Mouse (Mus musculus) embryonic facial prominence, embryonic 13.5 days (tissue): ENCODE measurements around the gene Lhfpl3. TPM values are rescaled to one million over a fixed set of nuclear protein-coding genes. Genes with fewer than 3 reads are reported as not detected.

Source experiments
- ATAC-seq: fragments of 200-750 bp; cut with Nextera tagmentation; 2 replicates; pipeline ENCODE4 v1.8.0; 2017; ENCODE audit warnings: low read depth; ENCODE audit not compliant: insufficient number of reproducible peaks, insufficient read depth, low FRiP score, low TSS enrichment
- H3K27ac ChIP-seq: fragments of 300-500 bp; sonication (generic); 2 replicates; pipeline ENCODE4 v1.5.1; 2015; ENCODE audit warnings: moderate library complexity, mild to moderate bottlenecking, inconsistent platforms
- H3K27me3 ChIP-seq: fragments of 300-500 bp; sonication (generic); 2 replicates; pipeline ENCODE4 v1.6.1; 2015; ENCODE audit warnings: mild to moderate bottlenecking, inconsistent platforms
- H3K36me3 ChIP-seq: fragments of 300-500 bp; sonication (generic); 2 replicates; pipeline ENCODE4 v1.6.1; 2015; ENCODE audit warnings: mild to moderate bottlenecking, inconsistent platforms
- H3K4me1 ChIP-seq: fragments of 300-500 bp; sonication (generic); 2 replicates; pipeline ENCODE4 v1.6.1; 2015; ENCODE audit warnings: inconsistent platforms
- H3K4me2 ChIP-seq: fragments of 300-500 bp; sonication (generic); 2 replicates; pipeline ENCODE4 v1.6.1; 2015; ENCODE audit warnings: moderate library complexity, mild to moderate bottlenecking, inconsistent platforms
- H3K4me3 ChIP-seq: fragments of 300-500 bp; sonication (generic); 2 replicates; pipeline ENCODE4 v1.5.1; 2015; ENCODE audit warnings: mild to moderate bottlenecking, inconsistent platforms
- H3K9ac ChIP-seq: fragments of 300-500 bp; sonication (generic); 2 replicates; pipeline ENCODE4 v1.6.1; 2015; ENCODE audit warnings: mild to moderate bottlenecking, inconsistent platforms
- H3K9me3 ChIP-seq: fragments of 300-500 bp; sonication (generic); 2 replicates; pipeline ENCODE4 v1.6.1; 2016; ENCODE audit warnings: inconsistent platforms
- WGBS: fragments of 180-500 bp; shearing (Covaris S2); methylation state at CpG from one replicate; pipeline ENCODE4 v1.1.7; 2015; ENCODE audit warnings: mixed read lengths; 5-methylcytosine and 5-hydroxymethylcytosine counted together
- polyA plus RNA-seq: library from polyadenylated mRNA; unstranded; fragments of >200 nt; fragmentation: Nextera tagmentation; extraction: Ambion mirVana; gene quantifications from 2 replicates; pipeline ENCODE4 v1.2.1, GENCODE M21; 2015

Gene Lhfpl3
- polyA plus RNA-seq, 1 experiment from 2014 or later, result 0.87 TPM

- ATAC-seq, result no peak
- no peak overlapping the region for H3K9ac ChIP-seq
- H3K27me3 ChIP-seq, result no peaks in the 10 kb centered on the region
- H3K27ac ChIP-seq, result no peak overlapping the region
- no peaks in the 10 kb centered on the region for H3K9me3 ChIP-seq
- no peak overlapping the region for H3K4me2 ChIP-seq
- WGBS, result 51% methylated on average over 5 of the region's 5 CpGs
- H3K4me1 ChIP-seq, result peaks cover 9% of the 10 kb centered on the region
- no peak overlapping the region for H3K4me3 ChIP-seq
- no peaks in the 10 kb centered on the region for H3K36me3 ChIP-seq
Observed at GRCm38 (mm10) chr5:23035727-23036029, 289.8 kb downstream of the Lhfpl3 start.

GRCm38 (mm10) chr5:23040429-23040828, 294.6 kb downstream of the Lhfpl3 start:
- Histone ChIP-seq H3K27ac (no peak overlapping the region), H3K4me2 (no peak overlapping the region), H3K4me1 (peaks cover 4% of the 10 kb centered on the region), H3K27me3 (no peaks in the 10 kb centered on the region), H3K36me3 (no peaks in the 10 kb centered on the region), H3K9me3 (no peaks in the 10 kb centered on the region), H3K4me3 (no peak overlapping the region), H3K9ac (no peak overlapping the region)
- ATAC-seq, result no peak
- 75% methylated on average over 4 of the region's 4 CpGs for WGBS

- Histone ChIP-seq H3K27me3 (no peaks in the 10 kb centered on the region), H3K4me2 (no peak overlapping the region)
- 83% methylated on average over 5 of the region's 5 CpGs for WGBS
Observed at GRCm38 (mm10) chr5:23042862-23043261, 297.0 kb downstream of the Lhfpl3 start.

GRCm38 (mm10) chr5:23049083-23049663, 303.3 kb downstream of the Lhfpl3 start:
- Histone ChIP-seq H3K36me3 (no peaks in the 10 kb centered on the region), H3K4me2 (no peak overlapping the region), H3K9ac (no peak overlapping the region), H3K27me3 (no peaks in the 10 kb centered on the region), H3K27ac (no peak overlapping the region), H3K9me3 (no peaks in the 10 kb centered on the region), H3K4me1 (no peaks in the 10 kb centered on the region), H3K4me3 (no peak overlapping the region)
- no peak for ATAC-seq
- WGBS, result 62% methylated on average over 7 of the region's 7 CpGs

More at GRCm38 (mm10) chr5:23042862-23043261, 297.0 kb downstream of the Lhfpl3 start:
- no peak overlapping the region for H3K9ac ChIP-seq
- H3K4me1 ChIP-seq, result no peaks in the 10 kb centered on the region
- no peak for ATAC-seq
- no peaks in the 10 kb centered on the region for H3K9me3 ChIP-seq
- no peak overlapping the region for H3K27ac ChIP-seq
- H3K4me3 ChIP-seq, result no peak overlapping the region
- H3K36me3 ChIP-seq, result no peaks in the 10 kb centered on the region

DNA sequence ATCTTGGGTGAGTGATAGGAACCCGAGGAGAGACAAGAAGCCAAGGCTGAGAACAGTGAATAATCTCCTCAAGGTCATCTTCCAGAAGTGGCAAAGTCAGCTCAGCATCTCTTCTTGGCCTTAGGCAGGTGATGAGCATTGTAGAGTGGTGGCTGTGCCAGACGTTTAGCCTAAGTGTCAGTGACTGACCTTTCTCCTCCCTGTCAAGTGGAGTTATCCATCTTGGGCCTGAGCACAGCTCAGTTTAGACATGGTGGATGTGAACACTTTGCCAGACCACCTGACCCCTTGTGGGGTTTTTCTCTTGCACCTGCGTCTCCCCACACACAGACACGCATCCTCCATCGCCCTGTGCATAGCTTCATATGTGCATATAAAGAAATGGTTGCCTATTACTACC, 305.6 kb downstream of the Lhfpl3 start:
- H3K9ac ChIP-seq, result no peak overlapping the region
- no peaks in the 10 kb centered on the region for H3K9me3 ChIP-seq
- WGBS, result 78% methylated on average over 5 of the region's 5 CpGs
- H3K4me3 ChIP-seq, result no peak overlapping the region
- no peaks in the 10 kb centered on the region for H3K4me1 ChIP-seq
- H3K27ac ChIP-seq, result no peak overlapping the region
- no peaks in the 10 kb centered on the region for H3K36me3 ChIP-seq
- H3K27me3 ChIP-seq, result no peaks in the 10 kb centered on the region
- H3K4me2 ChIP-seq, result no peak overlapping the region
- ATAC-seq, result no peak

GRCm38 (mm10) chr5:23094894-23095293, 349.0 kb downstream of the Lhfpl3 start:
- Histone ChIP-seq H3K27ac (no peak overlapping the region), H3K36me3 (no peaks in the 10 kb centered on the region), H3K4me1 (no peaks in the 10 kb centered on the region), H3K9me3 (no peaks in the 10 kb centered on the region), H3K4me3 (no peak overlapping the region), H3K4me2 (no peak overlapping the region), H3K9ac (no peak overlapping the region), H3K27me3 (no peaks in the 10 kb centered on the region)
- no peak for ATAC-seq
- WGBS, result 84% methylated on average over 1 of the region's 1 CpGs

GRCm38 (mm10) chr5:23106536-23106935, 360.7 kb downstream of the Lhfpl3 start:
- no peak overlapping the region for H3K9ac ChIP-seq
- no peak overlapping the region for H3K27ac ChIP-seq
- H3K9me3 ChIP-seq, result no peaks in the 10 kb centered on the region
- H3K36me3 ChIP-seq, result no peaks in the 10 kb centered on the region
- H3K4me1 ChIP-seq, result no peaks in the 10 kb centered on the region
- no peak overlapping the region for H3K4me2 ChIP-seq
- H3K27me3 ChIP-seq, result no peaks in the 10 kb centered on the region
- no peak overlapping the region for H3K4me3 ChIP-seq
- ATAC-seq, result no peak
- WGBS, result 64% methylated on average over 2 of the region's 2 CpGs

DNA sequence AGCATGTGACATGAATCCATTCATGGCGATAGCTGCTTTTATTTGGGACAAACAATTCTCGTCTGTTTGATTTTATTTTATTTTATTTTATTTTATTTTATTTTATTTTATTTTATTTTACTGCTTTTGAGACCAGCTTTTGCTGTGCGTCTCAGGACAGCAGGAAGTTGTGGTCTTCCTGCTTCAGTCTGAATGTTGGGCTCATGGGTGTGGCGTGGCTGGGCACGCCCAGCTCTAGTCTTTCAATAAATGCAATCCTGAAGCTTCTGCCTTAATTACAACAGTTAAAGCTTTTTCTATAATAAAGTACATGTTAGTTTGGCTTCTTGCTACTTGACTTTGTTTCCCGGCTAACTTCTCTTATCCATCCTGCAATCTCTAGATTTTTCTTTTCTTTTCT, 365.4 kb downstream of the Lhfpl3 start:
- no peaks in the 10 kb centered on the region for H3K9me3 ChIP-seq
- H3K27ac ChIP-seq, result no peak overlapping the region
- H3K4me2 ChIP-seq, result no peak overlapping the region
- no peaks in the 10 kb centered on the region for H3K27me3 ChIP-seq
- no peak for ATAC-seq
- no peak overlapping the region for H3K9ac ChIP-seq
- H3K36me3 ChIP-seq, result no peaks in the 10 kb centered on the region
- no peaks in the 10 kb centered on the region for H3K4me1 ChIP-seq
- 82% methylated on average over 6 of the region's 6 CpGs for WGBS
- no peak overlapping the region for H3K4me3 ChIP-seq

- Histone ChIP-seq H3K4me1 (no peaks in the 10 kb centered on the region), H3K36me3 (no peaks in the 10 kb centered on the region), H3K4me2 (no peak overlapping the region), H3K27me3 (no peaks in the 10 kb centered on the region), H3K9ac (no peak overlapping the region), H3K27ac (no peak overlapping the region), H3K9me3 (no peaks in the 10 kb centered on the region), H3K4me3 (no peak overlapping the region)
- 88% methylated on average over 4 of the region's 4 CpGs for WGBS
- no peak for ATAC-seq
Observed at GRCm38 (mm10) chr5:23114249-23114648, 368.4 kb downstream of the Lhfpl3 start.

DNA sequence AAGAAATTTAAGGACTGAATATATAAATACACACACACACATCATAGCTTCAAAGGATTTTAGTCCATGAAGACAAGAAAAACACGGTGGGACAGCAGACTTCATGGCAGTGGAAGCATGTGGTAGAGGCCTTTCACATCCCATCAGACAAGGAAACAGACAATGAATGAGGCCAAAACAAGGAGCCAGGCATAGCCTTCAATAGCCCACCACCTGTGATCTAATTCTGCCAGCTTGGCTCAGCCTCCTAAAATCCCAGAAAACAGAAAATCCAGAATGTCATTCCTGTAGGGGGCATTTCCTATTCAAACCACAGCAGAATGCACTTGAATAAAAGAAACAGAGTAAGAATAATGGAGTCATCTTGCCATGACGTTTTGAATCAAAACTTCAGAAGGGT, 381.0 kb downstream of the Lhfpl3 start:
- no peak overlapping the region for H3K4me3 ChIP-seq
- no peaks in the 10 kb centered on the region for H3K9me3 ChIP-seq
- no peaks in the 10 kb centered on the region for H3K27me3 ChIP-seq
- no peaks in the 10 kb centered on the region for H3K4me1 ChIP-seq
- no peak for ATAC-seq
- H3K4me2 ChIP-seq, result no peak overlapping the region
- no peak overlapping the region for H3K27ac ChIP-seq
- 63% methylated on average over 2 of the region's 2 CpGs for WGBS
- H3K9ac ChIP-seq, result no peak overlapping the region
- no peaks in the 10 kb centered on the region for H3K36me3 ChIP-seq

DNA sequence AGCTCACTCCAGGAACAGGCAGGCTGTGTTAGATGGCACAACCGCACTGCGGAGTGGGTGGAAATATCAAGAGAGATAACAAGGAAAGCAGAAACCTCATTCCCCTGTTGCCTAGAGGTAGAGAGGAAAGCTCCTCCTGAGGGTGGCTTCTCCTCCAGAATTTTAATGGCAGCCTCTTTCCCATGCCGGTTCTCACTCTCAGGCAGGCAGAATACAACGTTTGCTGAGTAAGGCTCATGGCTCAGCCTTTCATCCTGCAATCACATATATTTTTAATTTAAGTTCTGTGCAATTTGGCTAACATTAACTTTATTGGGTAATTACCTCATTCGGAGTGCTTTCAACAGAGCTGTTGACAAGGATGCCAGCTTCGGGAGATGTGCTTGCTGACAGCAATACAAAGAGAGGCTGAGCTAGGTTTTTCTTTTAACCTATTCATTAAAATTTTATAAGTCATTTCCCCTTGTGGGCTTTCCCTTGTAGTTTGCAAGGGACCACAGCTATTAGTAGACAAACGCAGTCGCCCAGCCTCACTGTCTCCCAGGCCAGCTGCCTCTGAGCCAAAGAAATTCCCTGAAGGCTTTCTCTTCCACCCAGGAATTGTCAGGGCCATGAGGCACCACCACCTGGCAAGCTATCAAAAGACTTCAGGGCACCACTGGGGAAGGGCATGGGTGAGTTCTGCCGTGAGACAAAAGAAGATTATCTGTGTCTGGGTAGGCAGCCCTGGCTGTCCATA, 394.5 kb downstream of the Lhfpl3 start:
- H3K4me3 ChIP-seq, result no peak overlapping the region
- no peaks in the 10 kb centered on the region for H3K36me3 ChIP-seq
- H3K9ac ChIP-seq, result no peak overlapping the region
- no peaks in the 10 kb centered on the region for H3K9me3 ChIP-seq
- no peak overlapping the region for H3K4me2 ChIP-seq
- H3K27ac ChIP-seq, result no peak overlapping the region
- WGBS, result 49% methylated on average over 9 of the region's 9 CpGs
- H3K27me3 ChIP-seq, result no peaks in the 10 kb centered on the region
- ATAC-seq, result no peak
- H3K4me1 ChIP-seq, result peaks cover 12% of the 10 kb centered on the region; the same call in 1 of the 2 replicates

DNA sequence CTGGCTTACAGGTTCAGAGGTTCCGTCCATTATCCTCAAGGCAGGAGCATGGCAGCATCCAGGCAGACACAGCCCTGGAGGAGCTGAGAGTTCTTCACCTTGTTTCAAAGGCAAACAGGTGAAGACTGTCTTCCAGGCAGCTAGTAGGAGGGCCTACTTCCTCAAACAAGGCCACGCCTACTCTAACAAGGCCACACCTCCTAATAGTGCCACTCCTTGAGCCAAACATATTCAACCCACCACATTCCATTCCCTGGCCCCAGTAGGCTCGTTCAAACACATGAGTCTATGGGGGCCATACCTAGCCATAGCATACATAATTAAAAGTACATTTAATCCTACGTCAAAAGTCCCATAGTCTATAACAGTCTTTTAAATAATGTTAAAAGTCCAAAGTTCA, 407.4 kb downstream of the Lhfpl3 start:
- Histone ChIP-seq H3K36me3 (no peaks in the 10 kb centered on the region), H3K9me3 (no peaks in the 10 kb centered on the region), H3K4me1 (no peaks in the 10 kb centered on the region), H3K9ac (no peak overlapping the region), H3K27ac (no peak overlapping the region), H3K4me3 (no peak overlapping the region), H3K4me2 (no peak overlapping the region), H3K27me3 (no peaks in the 10 kb centered on the region)
- 76% methylated on average over 4 of the region's 4 CpGs for whole genome bisulfite sequencing
- no peak for ATAC-seq
